Mouse (Mus musculus) heart, postnatal 36 days (tissue): ENCODE results near the gene Itga4. TPM values are rescaled to one million over a fixed set of nuclear protein-coding genes. Genes with fewer than 3 reads are reported as not detected.

ENCODE experiments used
- DNase-seq, 2 experiments: peaks; one replicate each; pipeline ENCODE4 v3.0.0; 2021 to 2022
- intact Hi-C: fragments of 180-260 bp; cut with DNase I; formaldehyde crosslinking; loops from one replicate; pipeline ENCODE4 v1.15.1; 2025
- total RNA-seq, 2 experiments: library from RNA; stranded (reverse); gene quantifications; 2 replicates each; pipeline ENCODE4 v1.2.3; 2021

The Itga4 gene
- total RNA-seq, 2 experiments from 2014 or later, result 1.9 to 3.0 TPM

- no peak for DNase-seq
- intact Hi-C loops, result no loop called here
Measured at GRCm38 (mm10) chr2:79343115-79343514, 87.9 kb downstream of the Itga4 start.

GRCm38 (mm10) chr2:79351179-79352099, 96.2 kb downstream of the Itga4 start:
- intact Hi-C loops, result no loop called here
- DNase-seq, result no peak

GRCm38 (mm10) chr2:79352100-79352802, 97.0 kb downstream of the Itga4 start:
- intact Hi-C loops, result no loop called here
- no peak for DNase-seq

GRCm38 (mm10) chr2:79354773-79355172, 99.5 kb downstream of the Itga4 start:
- intact Hi-C loops, result no loop called here
- DNase-seq, result no peak

- DNase-seq, result no peak
- intact Hi-C loops, result no loop called here
Measured at GRCm38 (mm10) chr2:79357835-79358234, 102.6 kb downstream of the Itga4 start.

GRCm38 (mm10) chr2:79362029-79362428, 106.8 kb downstream of the Itga4 start:
- intact Hi-C loops, result no loop called here
- DNase-seq, result no peak

- intact Hi-C loops, result no loop called here
- DNase-seq, result no peak
Measured at GRCm38 (mm10) chr2:79363920-79364319, 108.7 kb downstream of the Itga4 start.

- intact Hi-C loops, result no loop called here
- peak in 1 of 2 experiments; percentile 8 for DNase-seq
Measured at GRCm38 (mm10) chr2:79367451-79368450, 112.5 kb downstream of the Itga4 start.

GRCm38 (mm10) chr2:79368661-79369060, 113.4 kb downstream of the Itga4 start:
- intact Hi-C loops, result no loop called here
- DNase-seq, result no peak

- peak; percentile 6 to 12 for DNase-seq
- intact Hi-C loops, result no loop called here
Measured at GRCm38 (mm10) chr2:79369061-79369524, 113.9 kb downstream of the Itga4 start.

GRCm38 (mm10) chr2:79369905-79370304, 114.7 kb downstream of the Itga4 start:
- intact Hi-C loops, result loop anchor here (5.0 kb wide), 1 partner anchor 127 kb away; no protein-coding TSS in a partner anchor

GRCm38 (mm10) chr2:79370711-79371312, 115.6 kb downstream of the Itga4 start:
- intact Hi-C loops, result loop anchor here (5.0 kb wide), 1 partner anchor 126 kb away; no protein-coding TSS in a partner anchor
- DNase-seq, result peak; percentile 13 to 30

More at GRCm38 (mm10) chr2:79369905-79370304, 114.7 kb downstream of the Itga4 start:
- no peak for DNase-seq

- intact Hi-C loops, result loop anchor here (2.0 to 5.0 kb wide), 2 partner anchors 126 to 401 kb away; no protein-coding TSS in a partner anchor
- no peak for DNase-seq
Measured at GRCm38 (mm10) chr2:79371326-79372153, 116.3 kb downstream of the Itga4 start.

- DNase-seq, result no peak
- intact Hi-C loops, result loop anchor here (2.0 to 5.0 kb wide), 2 partner anchors 125 to 401 kb away; no protein-coding TSS in a partner anchor
Measured at GRCm38 (mm10) chr2:79372154-79372467, 116.9 kb downstream of the Itga4 start.

- DNase-seq, result peak in 1 of 2 experiments; percentile 11
- intact Hi-C loops, result loop anchor here (2.0 to 5.0 kb wide), 2 partner anchors 125 to 400 kb away; no protein-coding TSS in a partner anchor
Measured at GRCm38 (mm10) chr2:79372486-79373200, 117.4 kb downstream of the Itga4 start.

- no peak for DNase-seq
- intact Hi-C loops, result no loop called here
Measured at GRCm38 (mm10) chr2:79378346-79379086, 123.3 kb downstream of the Itga4 start.
